Mouse (Mus musculus): ENCODE results near the gene Plxna2. TPM values are rescaled to one million over a fixed set of nuclear protein-coding genes. Genes with fewer than 3 reads are reported as not detected.

Plxna2 gene
- polyA plus RNA-seq, 1 experiment from 2014 or later, result 7.7 TPM

DNA sequence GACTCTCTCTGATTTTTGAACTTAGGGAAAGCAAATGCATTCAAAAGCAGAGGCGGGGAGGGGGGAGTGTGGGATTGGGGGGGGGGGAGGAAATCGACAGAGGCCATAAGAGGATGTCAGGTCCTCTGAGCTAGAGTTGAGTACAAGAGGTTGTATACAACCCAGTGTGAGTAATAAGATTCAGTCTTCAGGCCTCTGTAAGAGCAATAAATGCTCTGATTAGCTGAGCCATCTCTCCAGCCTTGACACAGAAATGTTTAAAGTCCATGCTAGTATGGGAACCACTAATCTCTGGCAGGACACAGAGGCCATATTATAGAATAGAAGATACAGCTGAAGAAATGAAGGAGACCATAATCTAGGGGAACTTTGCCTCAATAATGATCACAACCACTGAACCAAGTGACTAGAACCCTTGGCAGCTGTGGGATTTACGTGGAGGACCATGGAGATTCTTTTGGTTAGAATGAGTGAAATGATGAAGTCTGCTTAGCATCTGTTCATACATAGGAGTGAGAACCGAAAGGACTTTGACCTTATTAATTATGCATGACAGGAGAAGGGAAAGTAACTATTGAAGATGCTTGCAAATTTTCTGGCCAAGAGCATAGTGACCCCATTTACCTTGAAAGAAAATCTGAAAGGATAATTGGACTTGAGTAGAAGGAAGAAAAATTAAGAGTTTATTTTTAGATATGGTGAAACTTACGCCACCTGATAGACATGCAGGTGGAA, 158.7 kb downstream of the Plxna2 start:
- H3K4me2 ChIP-seq (replicated peaks; ENCODE audit: low read depth, low read length), result no peak overlapping the region
- no peaks in the 10 kb centered on the region for H3K4me1 ChIP-seq (ENCODE audit: control insufficient read depth, insufficient read depth, low read length)
- H3K4me3 ChIP-seq (ENCODE audit: low read depth, low read length), result no peak overlapping the region
- no peak overlapping the region for H3K9ac ChIP-seq (replicated peaks; ENCODE audit: low read depth, low read length)
- no peaks in the 10 kb centered on the region for H3K36me3 ChIP-seq (ENCODE audit: control insufficient read depth, insufficient read depth, low read length)
- no peak for ATAC-seq (ENCODE audit: insufficient number of reproducible peaks, insufficient read depth, low FRiP score, low read depth)
- no peak overlapping the region for H3K27ac ChIP-seq (ENCODE audit: low read length)
- 91% methylated on average over 5 of the region's 5 CpGs for WGBS
- no peaks in the 10 kb centered on the region for H3K27me3 ChIP-seq (ENCODE audit: control insufficient read depth, insufficient read depth, low read length)
- H3K9me3 ChIP-seq (ENCODE audit: control insufficient read depth, low read depth, low read length), result no peaks in the 10 kb centered on the region

DNA sequence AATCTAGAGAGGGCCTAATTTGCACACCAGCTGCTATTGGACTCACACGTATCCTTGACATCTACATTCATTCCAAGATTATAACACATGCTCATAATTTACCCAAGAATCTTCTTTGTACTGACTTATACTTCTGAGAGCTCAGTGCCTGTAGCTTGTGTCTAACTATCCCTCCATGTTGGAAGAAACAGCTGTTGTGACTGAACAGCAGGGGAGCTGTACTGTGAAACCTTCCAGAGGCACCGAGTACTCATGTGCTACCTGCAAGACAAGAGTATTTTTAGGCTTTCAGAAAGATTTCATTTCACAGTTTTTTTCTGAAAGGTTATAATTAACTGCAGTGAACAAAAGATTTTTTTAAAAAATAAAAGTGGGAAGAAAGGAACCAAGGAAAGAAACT, 159.6 kb downstream of the Plxna2 start:
- H3K9me3 ChIP-seq (ENCODE audit: control insufficient read depth, low read depth, low read length), result no peaks in the 10 kb centered on the region

GRCm38 (mm10) chr1:194780392-194780791, 162.4 kb downstream of the Plxna2 start:
- no peak overlapping the region for H3K4me3 ChIP-seq (ENCODE audit: low read depth, low read length)
- H3K4me1 ChIP-seq (ENCODE audit: control insufficient read depth, insufficient read depth, low read length), result no peaks in the 10 kb centered on the region
- H3K36me3 ChIP-seq (ENCODE audit: control insufficient read depth, insufficient read depth, low read length), result no peaks in the 10 kb centered on the region; the same call in 1 of the 2 replicates
- no peak overlapping the region for H3K4me2 ChIP-seq (replicated peaks; ENCODE audit: low read depth, low read length)
- H3K9me3 ChIP-seq (ENCODE audit: control insufficient read depth, low read depth, low read length), result no peaks in the 10 kb centered on the region
- no peak overlapping the region for H3K9ac ChIP-seq (replicated peaks; ENCODE audit: low read depth, low read length)
- no peaks in the 10 kb centered on the region for H3K27me3 ChIP-seq (ENCODE audit: control insufficient read depth, insufficient read depth, low read length)
- no peak for ATAC-seq (ENCODE audit: insufficient number of reproducible peaks, insufficient read depth, low FRiP score, low read depth)
- H3K27ac ChIP-seq (ENCODE audit: low read length), result no peak overlapping the region
- WGBS, result 92% methylated on average over 3 of the region's 3 CpGs

More for the DNA sequence above, 159.6 kb downstream of the Plxna2 start:
- H3K27me3 ChIP-seq (ENCODE audit: control insufficient read depth, insufficient read depth, low read length), result no peaks in the 10 kb centered on the region
- no peak overlapping the region for H3K9ac ChIP-seq (replicated peaks; ENCODE audit: low read depth, low read length)
- H3K4me3 ChIP-seq (ENCODE audit: low read depth, low read length), result no peak overlapping the region
- no peak for ATAC-seq (ENCODE audit: insufficient number of reproducible peaks, insufficient read depth, low FRiP score, low read depth)
- H3K36me3 ChIP-seq (ENCODE audit: control insufficient read depth, insufficient read depth, low read length), result no peaks in the 10 kb centered on the region; the same call in 1 of the 2 replicates
- H3K4me2 ChIP-seq (replicated peaks; ENCODE audit: low read depth, low read length), result no peak overlapping the region
- no peak overlapping the region for H3K27ac ChIP-seq (ENCODE audit: low read length)
- 86% methylated on average over 2 of the region's 2 CpGs for WGBS
- no peaks in the 10 kb centered on the region for H3K4me1 ChIP-seq (ENCODE audit: control insufficient read depth, insufficient read depth, low read length)

GRCm38 (mm10) chr1:194780794-194781390, 162.9 kb downstream of the Plxna2 start:
- WGBS, result 84% methylated on average over 5 of the region's 5 CpGs
- no peaks in the 10 kb centered on the region for H3K9me3 ChIP-seq (ENCODE audit: control insufficient read depth, low read depth, low read length)

DNA sequence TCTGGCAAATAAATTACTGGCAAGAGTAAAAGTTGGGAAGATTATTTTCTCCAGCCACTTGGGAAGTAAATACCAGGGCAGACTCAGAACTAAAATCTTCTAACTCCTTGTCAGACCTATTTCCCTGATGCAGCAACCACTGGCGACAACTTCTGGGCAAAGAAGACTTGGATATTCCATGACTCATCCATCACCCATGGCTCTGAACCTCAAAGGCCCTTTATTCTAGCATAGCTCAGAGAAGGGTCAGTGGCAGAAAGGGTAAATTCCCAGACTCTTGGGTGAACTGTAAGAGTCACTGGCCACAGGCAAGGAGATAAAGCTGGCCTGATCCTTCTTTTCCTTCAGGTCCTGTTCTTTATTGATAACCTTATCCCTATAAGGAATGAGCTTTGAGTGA, 163.5 kb downstream of the Plxna2 start:
- 69% methylated on average over 1 of the region's 1 CpGs for WGBS
- peaks cover 2% of the 10 kb centered on the region; the same call in 1 of the 2 replicates for H3K36me3 ChIP-seq (ENCODE audit: control insufficient read depth, insufficient read depth, low read length)
- no peak overlapping the region for H3K4me3 ChIP-seq (ENCODE audit: low read depth, low read length)
- no peak overlapping the region for H3K4me2 ChIP-seq (replicated peaks; ENCODE audit: low read depth, low read length)
- no peak overlapping the region for H3K27ac ChIP-seq (ENCODE audit: low read length)
- no peaks in the 10 kb centered on the region for H3K27me3 ChIP-seq (ENCODE audit: control insufficient read depth, insufficient read depth, low read length)
- H3K9ac ChIP-seq (replicated peaks; ENCODE audit: low read depth, low read length), result no peak overlapping the region
- no peak for ATAC-seq (ENCODE audit: insufficient number of reproducible peaks, insufficient read depth, low FRiP score, low read depth)
- no peaks in the 10 kb centered on the region for H3K4me1 ChIP-seq (ENCODE audit: control insufficient read depth, insufficient read depth, low read length)
- no peaks in the 10 kb centered on the region for H3K9me3 ChIP-seq (ENCODE audit: control insufficient read depth, low read depth, low read length)

More at GRCm38 (mm10) chr1:194780794-194781390, 162.9 kb downstream of the Plxna2 start:
- Histone ChIP-seq H3K4me1 (ENCODE audit: control insufficient read depth, insufficient read depth, low read length) (no peaks in the 10 kb centered on the region), H3K27ac (ENCODE audit: low read length) (no peak overlapping the region), H3K4me3 (ENCODE audit: low read depth, low read length) (no peak overlapping the region), H3K36me3 (ENCODE audit: control insufficient read depth, insufficient read depth, low read length) (no peaks in the 10 kb centered on the region; the same call in 1 of the 2 replicates), H3K4me2 (replicated peaks; ENCODE audit: low read depth, low read length) (no peak overlapping the region), H3K27me3 (ENCODE audit: control insufficient read depth, insufficient read depth, low read length) (no peaks in the 10 kb centered on the region), H3K9ac (replicated peaks; ENCODE audit: low read depth, low read length) (no peak overlapping the region)
- ATAC-seq (ENCODE audit: insufficient number of reproducible peaks, insufficient read depth, low FRiP score, low read depth), result no peak

DNA sequence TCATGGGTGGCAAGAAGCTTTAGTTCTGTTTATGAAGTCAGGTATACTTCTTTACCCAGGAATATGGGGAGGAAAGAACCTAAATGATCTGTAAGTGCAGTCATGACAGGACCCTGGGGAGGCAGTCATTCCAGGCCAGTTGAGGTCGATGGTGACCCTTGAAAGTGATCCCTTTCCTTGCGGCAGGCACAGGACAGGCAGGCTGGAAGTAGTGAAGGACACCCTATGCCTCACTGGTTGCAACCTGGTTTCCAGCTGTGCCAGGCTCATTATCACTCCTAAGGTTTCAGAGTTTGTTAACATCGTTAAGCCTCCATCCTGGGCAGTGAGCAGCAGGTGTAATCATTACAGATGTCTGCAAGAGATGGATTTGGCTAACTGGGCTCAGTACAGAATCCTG, 164.3 kb downstream of the Plxna2 start:
- Histone ChIP-seq H3K27ac (ENCODE audit: low read length) (no peak overlapping the region), H3K27me3 (ENCODE audit: control insufficient read depth, insufficient read depth, low read length) (no peaks in the 10 kb centered on the region), H3K36me3 (ENCODE audit: control insufficient read depth, insufficient read depth, low read length) (peaks cover 2% of the 10 kb centered on the region; the same call in 1 of the 2 replicates), H3K9me3 (ENCODE audit: control insufficient read depth, low read depth, low read length) (no peaks in the 10 kb centered on the region), H3K4me1 (ENCODE audit: control insufficient read depth, insufficient read depth, low read length) (no peaks in the 10 kb centered on the region), H3K9ac (replicated peaks; ENCODE audit: low read depth, low read length) (no peak overlapping the region), H3K4me3 (ENCODE audit: low read depth, low read length) (no peak overlapping the region), H3K4me2 (replicated peaks; ENCODE audit: low read depth, low read length) (no peak overlapping the region)
- no peak for ATAC-seq (ENCODE audit: insufficient number of reproducible peaks, insufficient read depth, low FRiP score, low read depth)
- 65% methylated on average over 3 of the region's 3 CpGs for WGBS

DNA sequence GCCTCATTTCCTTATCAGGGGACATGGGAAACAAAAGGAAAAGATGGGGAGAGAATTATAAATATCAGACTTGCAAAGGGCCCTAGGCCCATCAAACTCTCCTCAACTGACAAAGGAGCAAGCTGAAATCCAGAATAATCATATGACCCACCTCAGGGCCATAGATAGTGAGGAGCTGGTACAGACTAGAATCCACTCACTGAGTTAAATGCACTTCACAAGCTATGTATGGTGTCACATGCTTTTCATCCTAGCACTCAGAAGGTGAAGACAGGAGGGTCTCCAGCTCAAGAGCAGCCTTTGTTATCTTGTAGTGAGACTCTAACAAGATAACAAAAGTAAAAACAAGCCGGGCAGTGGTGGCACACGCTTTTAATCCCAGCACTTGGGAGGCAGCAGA, 169.6 kb downstream of the Plxna2 start:
- no peak for ATAC-seq (ENCODE audit: insufficient number of reproducible peaks, insufficient read depth, low FRiP score, low read depth)
- Histone ChIP-seq H3K4me1 (ENCODE audit: control insufficient read depth, insufficient read depth, low read length) (no peaks in the 10 kb centered on the region), H3K27me3 (ENCODE audit: control insufficient read depth, insufficient read depth, low read length) (no peaks in the 10 kb centered on the region), H3K9ac (replicated peaks; ENCODE audit: low read depth, low read length) (no peak overlapping the region), H3K4me2 (replicated peaks; ENCODE audit: low read depth, low read length) (no peak overlapping the region), H3K36me3 (ENCODE audit: control insufficient read depth, insufficient read depth, low read length) (peaks cover 2% of the 10 kb centered on the region; the same call in 1 of the 2 replicates), H3K9me3 (ENCODE audit: control insufficient read depth, low read depth, low read length) (no peaks in the 10 kb centered on the region), H3K27ac (ENCODE audit: low read length) (no peak overlapping the region), H3K4me3 (ENCODE audit: low read depth, low read length) (no peak overlapping the region)
- WGBS, result 86% methylated on average over 2 of the region's 2 CpGs

GRCm38 (mm10) chr1:194793226-194793924, 175.4 kb downstream of the Plxna2 start:
- 82% methylated on average over 8 of the region's 8 CpGs for WGBS

More at GRCm38 (mm10) chr1:194793226-194793924, 175.4 kb downstream of the Plxna2 start:
- Histone ChIP-seq H3K27ac (ENCODE audit: low read length) (no peak overlapping the region), H3K9ac (replicated peaks; ENCODE audit: low read depth, low read length) (no peak overlapping the region), H3K4me3 (ENCODE audit: low read depth, low read length) (no peak overlapping the region), H3K4me2 (replicated peaks; ENCODE audit: low read depth, low read length) (no peak overlapping the region), H3K9me3 (ENCODE audit: control insufficient read depth, low read depth, low read length) (no peaks in the 10 kb centered on the region), H3K4me1 (ENCODE audit: control insufficient read depth, insufficient read depth, low read length) (no peaks in the 10 kb centered on the region), H3K27me3 (ENCODE audit: control insufficient read depth, insufficient read depth, low read length) (no peaks in the 10 kb centered on the region), H3K36me3 (ENCODE audit: control insufficient read depth, insufficient read depth, low read length) (peaks cover 12% of the 10 kb centered on the region)
- no peak for ATAC-seq (ENCODE audit: insufficient number of reproducible peaks, insufficient read depth, low FRiP score, low read depth)
